Mouse (Mus musculus) forebrain, embryonic 15.5 days (tissue): ENCODE measurements around the gene Ankrd54. TPM values are rescaled to one million over a fixed set of nuclear protein-coding genes. Genes with fewer than 3 reads are reported as not detected.

ENCODE experiments used
- ATAC-seq: fragments of 200-750 bp; cut with Nextera tagmentation; replicated peaks from 2 replicates; pipeline ENCODE4 v1.8.0; 2017; ENCODE audit warnings: mild to moderate bottlenecking, moderate TSS enrichment, moderate library complexity
- H3K27ac ChIP-seq: fragments of 300-500 bp; sonication (generic); replicated peaks from 2 replicates; pipeline ENCODE4 v1.5.1; 2015; ENCODE audit warnings: mild to moderate bottlenecking, inconsistent platforms
- H3K27me3 ChIP-seq: fragments of 300-500 bp; sonication (generic); 2 replicates; pipeline ENCODE4 v1.6.1; 2015; ENCODE audit warnings: inconsistent platforms
- H3K36me3 ChIP-seq: fragments of 300-500 bp; sonication (generic); 2 replicates; pipeline ENCODE4 v1.6.1; 2015; ENCODE audit warnings: mild to moderate bottlenecking, inconsistent platforms
- H3K4me1 ChIP-seq: fragments of 300-500 bp; sonication (generic); 2 replicates; pipeline ENCODE4 v1.6.1; 2015; ENCODE audit warnings: inconsistent platforms
- H3K4me2 ChIP-seq: fragments of 300-500 bp; sonication (generic); replicated peaks from 2 replicates; pipeline ENCODE4 v1.6.1; 2015; ENCODE audit warnings: mild to moderate bottlenecking, inconsistent platforms
- H3K4me3 ChIP-seq: fragments of 300-500 bp; sonication (generic); 2 replicates; pipeline ENCODE4 v1.5.1; 2015; ENCODE audit warnings: mild to moderate bottlenecking, inconsistent platforms
- H3K9ac ChIP-seq: fragments of 300-500 bp; sonication (generic); replicated peaks from 2 replicates; pipeline ENCODE4 v1.6.1; 2015; ENCODE audit warnings: mild to moderate bottlenecking, inconsistent platforms
- H3K9me3 ChIP-seq: fragments of 300-500 bp; sonication (generic); 2 replicates; pipeline ENCODE4 v1.6.1; 2016; ENCODE audit warnings: inconsistent platforms
- WGBS: fragments of 180-500 bp; shearing (Covaris S2); methylation state at CpG from one replicate; pipeline ENCODE4 v1.1.7; 2015; ENCODE audit warnings: mixed read lengths; 5-methylcytosine and 5-hydroxymethylcytosine counted together
- polyA plus RNA-seq: library from polyadenylated mRNA; unstranded; fragments of >200 nt; fragmentation: Nextera tagmentation; extraction: Ambion mirVana; gene quantifications from 2 replicates; pipeline ENCODE4 v1.2.1, GENCODE M21; 2015

Gene Ankrd54
- polyA plus RNA-seq, 1 experiment from 2014 or later: 61.6 TPM

DNA sequence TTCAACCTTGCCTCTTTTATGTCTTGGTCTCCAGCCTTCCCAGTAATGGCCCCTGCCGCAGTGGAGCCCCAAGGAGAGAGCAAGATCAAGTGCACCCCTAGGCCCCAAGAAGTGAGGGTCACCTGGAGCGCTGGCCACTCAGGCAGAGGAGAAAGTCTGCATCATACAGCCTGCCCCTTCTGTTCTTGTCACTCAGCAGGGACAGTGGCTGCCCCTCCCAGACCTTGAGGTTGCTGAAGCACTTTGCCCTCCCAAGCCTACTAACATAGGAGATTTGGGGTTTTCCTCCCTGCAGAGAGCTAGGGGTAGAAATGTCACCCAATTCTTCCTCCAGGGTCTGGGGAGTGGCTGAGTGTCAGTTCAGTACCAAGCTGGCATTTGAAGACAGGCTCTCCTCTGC is 10.3 kb downstream of the Ankrd54 start:
- no peaks in the 10 kb centered on the region for H3K27me3 ChIP-seq
- H3K9ac ChIP-seq: no peak overlapping the region
- H3K4me3 ChIP-seq: no peak overlapping the region
- WGBS: 85% methylated on average over 2 of the region's 2 CpGs
- peaks cover 50% of the 10 kb centered on the region for H3K36me3 ChIP-seq
- no peaks in the 10 kb centered on the region for H3K9me3 ChIP-seq
- H3K27ac ChIP-seq: no peak overlapping the region
- H3K4me2 ChIP-seq: no peak overlapping the region
- no peak for ATAC-seq
- peaks cover 5% of the 10 kb centered on the region; the same call in 1 of the 2 replicates for H3K4me1 ChIP-seq

DNA sequence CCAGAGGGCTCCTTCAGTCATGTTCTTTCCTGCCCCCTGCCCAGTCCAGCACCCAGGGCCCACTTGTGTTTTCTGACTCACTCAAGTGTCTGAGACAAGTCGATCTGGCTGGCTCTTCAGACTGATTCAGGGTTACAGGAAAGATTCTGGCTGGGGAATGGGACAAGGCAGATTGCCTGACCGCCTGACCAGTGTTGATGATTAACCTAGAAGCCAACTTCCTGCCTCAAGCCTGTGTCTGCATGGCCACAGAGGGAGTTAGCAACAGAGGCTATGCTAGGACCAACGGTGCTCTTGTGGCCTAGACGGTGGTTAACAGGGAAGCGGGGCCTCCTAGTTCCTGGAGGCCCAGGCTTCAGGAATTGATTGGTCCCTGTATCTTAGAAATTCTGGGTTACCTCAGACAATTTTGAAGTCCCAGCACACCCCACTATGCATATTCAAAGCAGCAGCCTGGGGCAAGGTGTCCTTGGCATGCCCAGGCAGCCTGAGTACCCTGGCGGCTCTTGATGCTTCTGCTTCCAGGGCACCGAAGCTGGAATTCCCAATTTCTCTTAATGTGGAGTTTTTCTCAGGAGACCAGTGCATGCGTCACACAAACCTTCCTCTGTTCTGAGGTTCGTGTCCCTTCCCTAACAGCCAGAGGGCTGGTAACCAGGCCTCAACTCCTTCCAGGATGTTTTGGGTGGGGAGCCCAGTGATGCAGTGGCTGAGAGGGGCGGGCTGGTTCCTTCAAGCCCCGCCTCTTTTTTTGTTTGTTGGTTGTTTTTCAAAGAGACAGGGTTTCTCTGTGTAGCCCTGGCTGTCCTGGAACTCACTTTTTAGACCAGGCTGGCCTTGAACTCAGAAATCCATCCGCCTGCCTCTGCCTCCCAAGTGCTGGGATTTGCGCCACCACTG is 11.0 kb downstream of the Ankrd54 start:
- Histone ChIP-seq H3K4me1 (peaks cover 5% of the 10 kb centered on the region; the same call in 1 of the 2 replicates), H3K4me2 (no peak overlapping the region), H3K27me3 (no peaks in the 10 kb centered on the region), H3K36me3 (peaks cover 44% of the 10 kb centered on the region), H3K27ac (no peak overlapping the region), H3K9me3 (no peaks in the 10 kb centered on the region), H3K9ac (no peak overlapping the region), H3K4me3 (no peak overlapping the region)
- 77% methylated on average over 13 of the region's 13 CpGs for WGBS
- no peak for ATAC-seq

DNA sequence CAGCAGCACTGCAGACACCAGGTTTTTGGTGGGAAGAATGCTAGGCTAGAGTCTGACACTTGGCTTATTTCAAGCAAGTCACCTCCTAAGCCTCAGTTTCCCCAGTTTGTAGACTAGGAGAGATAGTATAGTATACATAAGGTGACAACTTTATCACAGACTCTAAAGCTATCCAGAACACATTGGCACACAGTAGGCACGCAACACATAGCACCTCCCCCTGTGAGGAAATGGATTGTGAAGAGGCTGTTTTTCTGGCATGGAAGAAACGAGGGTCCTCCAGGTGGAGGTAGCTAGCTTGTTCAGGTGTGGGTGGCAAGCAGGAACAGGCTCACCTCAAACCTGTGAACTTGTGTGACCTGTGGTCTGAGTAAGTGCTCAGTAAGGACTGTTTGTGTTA is 11.7 kb downstream of the Ankrd54 start:
- Histone ChIP-seq H3K9ac (no peak overlapping the region), H3K9me3 (no peaks in the 10 kb centered on the region), H3K36me3 (peaks cover 36% of the 10 kb centered on the region), H3K4me2 (no peak overlapping the region), H3K27ac (no peak overlapping the region), H3K4me1 (peaks cover 5% of the 10 kb centered on the region; the same call in 1 of the 2 replicates), H3K27me3 (no peaks in the 10 kb centered on the region), H3K4me3 (no peak overlapping the region)
- WGBS: 82% methylated on average over 2 of the region's 2 CpGs
- ATAC-seq: no peak

GRCm38 (mm10) chr15:79050160-79050845 is 12.4 kb downstream of the Ankrd54 start:
- ATAC-seq: 0 out of 2 replicates have a peak, but pooled peaks have one; percentile 32
- peaks cover 30% of the 10 kb centered on the region for H3K36me3 ChIP-seq
- WGBS: 52% methylated on average over 9 of the region's 9 CpGs
- no peak overlapping the region for H3K27ac ChIP-seq
- H3K4me3 ChIP-seq: no peak overlapping the region
- no peak overlapping the region for H3K4me2 ChIP-seq
- H3K4me1 ChIP-seq: peaks cover 5% of the 10 kb centered on the region; the same call in 1 of the 2 replicates
- 0 out of 2 replicates have a peak, but pooled peaks cover 3% of the 10 kb centered on the region for H3K27me3 ChIP-seq
- no peaks in the 10 kb centered on the region for H3K9me3 ChIP-seq
- no peak overlapping the region for H3K9ac ChIP-seq

- no peaks in the 10 kb centered on the region for H3K9me3 ChIP-seq
- H3K27me3 ChIP-seq: peaks cover 22% of the 10 kb centered on the region
- peaks cover 6% of the 10 kb centered on the region; the same call in 1 of the 2 replicates for H3K4me1 ChIP-seq
- no peak overlapping the region for H3K4me2 ChIP-seq
- no peak for ATAC-seq
- no peak overlapping the region for H3K4me3 ChIP-seq
- no peak overlapping the region for H3K27ac ChIP-seq
- 76% methylated on average over 4 of the region's 4 CpGs for WGBS
- no peak overlapping the region for H3K9ac ChIP-seq
- H3K36me3 ChIP-seq: peaks cover 8% of the 10 kb centered on the region
Observed at GRCm38 (mm10) chr15:79048186-79048585, 14.5 kb downstream of the Ankrd54 start.

- Histone ChIP-seq H3K27me3 (peaks cover 54% of the 10 kb centered on the region), H3K4me3 (no peak overlapping the region), H3K9ac (no peak overlapping the region), H3K27ac (no peak overlapping the region), H3K9me3 (no peaks in the 10 kb centered on the region), H3K36me3 (no peaks in the 10 kb centered on the region), H3K4me2 (no peak overlapping the region), H3K4me1 (peaks cover 17% of the 10 kb centered on the region)
- no peak for ATAC-seq
- 5% methylated on average over 4 of the region's 4 CpGs for WGBS
Observed at GRCm38 (mm10) chr15:79044837-79045236, 17.9 kb downstream of the Ankrd54 start.

GRCm38 (mm10) chr15:79042721-79043491 is 19.8 kb downstream of the Ankrd54 start:
- Histone ChIP-seq H3K4me1 (peaks cover 18% of the 10 kb centered on the region), H3K27ac (no peak overlapping the region), H3K4me2 (peak overlapping the region; percentile 71), H3K9me3 (no peaks in the 10 kb centered on the region), H3K9ac (peak overlapping the region; percentile 33), H3K4me3 (peak overlapping the region; percentile 51), H3K36me3 (no peaks in the 10 kb centered on the region), H3K27me3 (peaks cover 54% of the 10 kb centered on the region)
- ATAC-seq: peak; percentile 44
- WGBS: under 1% methylated on average over 105 of the region's 105 CpGs

GRCm38 (mm10) chr15:79041585-79041984 is 21.1 kb downstream of the Ankrd54 start, which contains the start of gene Galr3:
TSS of gene Galr3 (plus strand) at chr15:79041885.
- Histone ChIP-seq H3K36me3 (0 out of 2 replicates have a peak, but pooled peaks cover 1% of the 10 kb centered on the region), H3K9me3 (no peaks in the 10 kb centered on the region), H3K9ac (peak within 1 kb of the TSS; percentile 33), H3K27ac (no peak within 1 kb of the TSS), H3K4me3 (peak within 1 kb of the TSS; percentile 51), H3K4me2 (peak within 1 kb of the TSS; percentile 71), H3K4me1 (peaks cover 20% of the 10 kb centered on the region), H3K27me3 (peaks cover 54% of the 10 kb centered on the region)
- no peak for ATAC-seq
- WGBS: 71% methylated on average over 6 of the region's 6 CpGs

GRCm38 (mm10) chr15:79040501-79041416 is 21.9 kb downstream of the Ankrd54 start:
- peak overlapping the region; percentile 29 for H3K4me2 ChIP-seq
- no peak for ATAC-seq
- no peak overlapping the region for H3K9ac ChIP-seq
- H3K9me3 ChIP-seq: no peaks in the 10 kb centered on the region
- peak overlapping the region; percentile 10; the same call in 1 of the 2 replicates for H3K4me3 ChIP-seq
- 0 out of 2 replicates have a peak, but pooled peaks cover 5% of the 10 kb centered on the region for H3K36me3 ChIP-seq
- H3K4me1 ChIP-seq: peaks cover 20% of the 10 kb centered on the region
- H3K27ac ChIP-seq: no peak overlapping the region
- 23% methylated on average over 24 of the region's 24 CpGs for WGBS
- peaks cover 54% of the 10 kb centered on the region for H3K27me3 ChIP-seq

- H3K27me3 ChIP-seq: peaks cover 38% of the 10 kb centered on the region
Observed at GRCm38 (mm10) chr15:79038853-79039252, 23.8 kb downstream of the Ankrd54 start.

DNA sequence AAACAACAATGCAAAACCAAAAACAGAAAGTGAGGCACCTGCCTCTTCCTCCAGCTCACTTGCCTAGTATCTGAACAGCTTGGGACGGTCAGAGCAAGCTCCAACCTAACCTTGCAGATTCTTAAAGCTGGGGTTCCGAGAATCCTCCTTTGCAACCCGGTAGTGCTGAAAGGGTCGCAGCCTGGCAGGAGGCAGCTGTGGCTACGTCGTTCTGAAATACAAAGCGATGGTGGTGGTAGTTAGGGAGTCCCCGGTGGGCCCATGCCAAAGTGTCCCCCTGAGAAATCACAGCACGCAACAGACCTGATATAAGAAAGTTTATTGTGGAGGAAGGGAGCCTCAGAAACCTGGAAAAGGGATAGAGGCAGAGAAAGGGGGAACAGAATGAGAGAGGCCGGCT is 24.4 kb downstream of the Ankrd54 start:
- Histone ChIP-seq H3K36me3 (0 out of 2 replicates have a peak, but pooled peaks cover 5% of the 10 kb centered on the region), H3K4me2 (no peak overlapping the region), H3K27me3 (peaks cover 33% of the 10 kb centered on the region), H3K4me3 (no peak overlapping the region), H3K27ac (no peak overlapping the region), H3K9me3 (no peaks in the 10 kb centered on the region), H3K4me1 (peaks cover 20% of the 10 kb centered on the region), H3K9ac (no peak overlapping the region)
- ATAC-seq: no peak
- 73% methylated on average over 10 of the region's 10 CpGs for WGBS

More at GRCm38 (mm10) chr15:79038853-79039252, 23.8 kb downstream of the Ankrd54 start:
- WGBS: 20% methylated on average over 7 of the region's 7 CpGs
- Histone ChIP-seq H3K27ac (no peak overlapping the region), H3K4me3 (no peak overlapping the region), H3K4me1 (peaks cover 20% of the 10 kb centered on the region), H3K4me2 (no peak overlapping the region), H3K36me3 (0 out of 2 replicates have a peak, but pooled peaks cover 5% of the 10 kb centered on the region), H3K9me3 (no peaks in the 10 kb centered on the region), H3K9ac (no peak overlapping the region)
- ATAC-seq: peak; percentile 47
